Mouse (Mus musculus): Measurements from ENCODE around the gene Kcnj9. TPM values are rescaled to one million over a fixed set of nuclear protein-coding genes. Genes with fewer than 3 reads are reported as not detected.
A peak's percentile ranks its signal among the peaks of the same experiment; 100 is the strongest.

Kcnj9 gene
- polyA plus RNA-seq, 1 experiment from 2014 or later, result not detected

- Histone ChIP-seq H3K27me3 (peaks cover 2% of the 10 kb centered on the region), H3K4me2 (no peak overlapping the region), H3K27ac (no peak overlapping the region), H3K4me1 (replicated peaks) (no peaks in the 10 kb centered on the region), H3K9ac (no peak overlapping the region), H3K36me3 (peaks cover 25% of the 10 kb centered on the region), H3K9me3 (replicated peaks) (no peaks in the 10 kb centered on the region), H3K4me3 (replicated peaks) (no peak overlapping the region)
- WGBS (ENCODE audit: insufficient replicate concordance), result 56% methylated on average over 5 of the region's 5 CpGs
- ATAC-seq (ENCODE audit: low read depth) (no peak), DNase-seq (no peak)
Observed at GRCm38 (mm10) chr1:172319921-172320411, 9.2 kb downstream of the Kcnj9 start.

GRCm38 (mm10) chr1:172319346-172319745 lies 9.8 kb downstream of the Kcnj9 start:
- Histone ChIP-seq H3K27me3 (no peaks in the 10 kb centered on the region; the same call in 1 of the 2 replicates), H3K9me3 (replicated peaks) (no peaks in the 10 kb centered on the region), H3K4me3 (replicated peaks) (no peak overlapping the region), H3K36me3 (peaks cover 25% of the 10 kb centered on the region), H3K4me2 (no peak overlapping the region), H3K27ac (no peak overlapping the region), H3K9ac (no peak overlapping the region), H3K4me1 (replicated peaks) (no peaks in the 10 kb centered on the region; the same call in 1 of the 2 replicates)
- 83% methylated on average over 7 of the region's 7 CpGs for WGBS (ENCODE audit: insufficient replicate concordance)
- DNase-seq (no peak), ATAC-seq (ENCODE audit: low read depth) (no peak)

GRCm38 (mm10) chr1:172318424-172319035 lies 10.6 kb downstream of the Kcnj9 start:
- H3K4me2 ChIP-seq, result no peak overlapping the region
- H3K4me3 ChIP-seq (replicated peaks), result no peak overlapping the region
- H3K27ac ChIP-seq, result no peak overlapping the region
- ATAC-seq (ENCODE audit: low read depth), result no peak
- no peak for DNase-seq
- WGBS (ENCODE audit: insufficient replicate concordance), result 80% methylated on average over 19 of the region's 19 CpGs
- H3K9me3 ChIP-seq (replicated peaks), result no peaks in the 10 kb centered on the region
- peaks cover 25% of the 10 kb centered on the region for H3K36me3 ChIP-seq
- no peaks in the 10 kb centered on the region; the same call in 1 of the 2 replicates for H3K27me3 ChIP-seq
- no peak overlapping the region for H3K9ac ChIP-seq
- peaks cover under 1% of the 10 kb centered on the region for H3K4me1 ChIP-seq (replicated peaks)

- DNase-seq, result no peak
- 80% methylated on average over 15 of the region's 15 CpGs for WGBS (ENCODE audit: insufficient replicate concordance)
- no peak overlapping the region for H3K27ac ChIP-seq
- H3K9me3 ChIP-seq (replicated peaks), result no peaks in the 10 kb centered on the region
- H3K36me3 ChIP-seq, result peaks cover 25% of the 10 kb centered on the region
- no peak overlapping the region for H3K4me3 ChIP-seq (replicated peaks)
- peaks cover 7% of the 10 kb centered on the region for H3K4me1 ChIP-seq (replicated peaks)
- no peaks in the 10 kb centered on the region; the same call in 1 of the 2 replicates for H3K27me3 ChIP-seq
- H3K4me2 ChIP-seq, result no peak overlapping the region
- H3K9ac ChIP-seq, result no peak overlapping the region
- no peak for ATAC-seq (ENCODE audit: low read depth)
Observed at GRCm38 (mm10) chr1:172317946-172318345, 11.2 kb downstream of the Kcnj9 start.

- Histone ChIP-seq H3K4me1 (replicated peaks) (peaks cover 12% of the 10 kb centered on the region), H3K36me3 (peaks cover 25% of the 10 kb centered on the region), H3K27me3 (no peaks in the 10 kb centered on the region), H3K9ac (no peak overlapping the region), H3K4me2 (no peak overlapping the region), H3K27ac (no peak overlapping the region), H3K9me3 (replicated peaks) (no peaks in the 10 kb centered on the region), H3K4me3 (replicated peaks) (no peak overlapping the region)
- ATAC-seq (ENCODE audit: low read depth) (no peak), DNase-seq (no peak)
- 75% methylated on average over 18 of the region's 18 CpGs for WGBS (ENCODE audit: insufficient replicate concordance)
Observed at GRCm38 (mm10) chr1:172317431-172317830, 11.7 kb downstream of the Kcnj9 start.

- Histone ChIP-seq H3K9ac (no peak overlapping the region), H3K4me1 (replicated peaks) (peaks cover 31% of the 10 kb centered on the region), H3K4me2 (no peak overlapping the region), H3K27me3 (no peaks in the 10 kb centered on the region), H3K36me3 (peaks cover 23% of the 10 kb centered on the region), H3K4me3 (replicated peaks) (no peak overlapping the region), H3K9me3 (replicated peaks) (no peaks in the 10 kb centered on the region), H3K27ac (no peak overlapping the region)
- no peak for DNase-seq
- WGBS (ENCODE audit: insufficient replicate concordance), result 76% methylated on average over 3 of the region's 3 CpGs
- no peak for ATAC-seq (ENCODE audit: low read depth)
Observed at GRCm38 (mm10) chr1:172314911-172315310, 14.2 kb downstream of the Kcnj9 start.

GRCm38 (mm10) chr1:172313613-172314411 lies 15.3 kb downstream of the Kcnj9 start:
- Histone ChIP-seq H3K4me2 (peak overlapping the region; percentile 96), H3K27ac (no peak overlapping the region), H3K27me3 (no peaks in the 10 kb centered on the region), H3K4me3 (replicated peaks) (peak overlapping the region; percentile 75; the same call in 1 of the 2 replicates), H3K9me3 (replicated peaks) (no peaks in the 10 kb centered on the region), H3K36me3 (peaks cover 17% of the 10 kb centered on the region), H3K4me1 (replicated peaks) (peaks cover 38% of the 10 kb centered on the region), H3K9ac (no peak overlapping the region)
- no peak for ATAC-seq (ENCODE audit: low read depth)
- DNase-seq, result no peak
- WGBS (ENCODE audit: insufficient replicate concordance), result 76% methylated on average over 10 of the region's 10 CpGs

- H3K4me3 ChIP-seq (replicated peaks), result peak overlapping the region; percentile 75
Observed at GRCm38 (mm10) chr1:172312768-172313561, 16.2 kb downstream of the Kcnj9 start.

GRCm38 (mm10) chr1:172311921-172312767 lies 17.0 kb downstream of the Kcnj9 start:
- H3K4me2 ChIP-seq, result peak overlapping the region; percentile 96
- peak overlapping the region; percentile 75 for H3K4me3 ChIP-seq (replicated peaks)
- H3K9ac ChIP-seq, result peak overlapping the region; percentile 80
- ATAC-seq (ENCODE audit: low read depth), result peak; percentile 90
- peaks cover under 1% of the 10 kb centered on the region; the same call in 1 of the 2 replicates for H3K36me3 ChIP-seq
- DNase-seq, result peak; percentile 86
- H3K9me3 ChIP-seq (replicated peaks), result no peaks in the 10 kb centered on the region
- WGBS (ENCODE audit: insufficient replicate concordance), result under 1% methylated on average over 54 of the region's 55 CpGs
- H3K4me1 ChIP-seq (replicated peaks), result peaks cover 43% of the 10 kb centered on the region
- H3K27me3 ChIP-seq, result no peaks in the 10 kb centered on the region
- peak overlapping the region; percentile 83 for H3K27ac ChIP-seq

More at GRCm38 (mm10) chr1:172312768-172313561, 16.2 kb downstream of the Kcnj9 start:
- no peak for DNase-seq
- Histone ChIP-seq H3K9me3 (replicated peaks) (no peaks in the 10 kb centered on the region), H3K4me1 (replicated peaks) (peaks cover 43% of the 10 kb centered on the region), H3K27ac (0 out of 2 replicates have a peak overlapping the region, but pooled peaks have one; percentile 6), H3K9ac (peak overlapping the region; percentile 80), H3K27me3 (no peaks in the 10 kb centered on the region), H3K4me2 (peak overlapping the region; percentile 96), H3K36me3 (peaks cover 9% of the 10 kb centered on the region)
- WGBS (ENCODE audit: insufficient replicate concordance), result 11% methylated on average over 16 of the region's 16 CpGs
- peak; percentile 49 for ATAC-seq (ENCODE audit: low read depth)

GRCm38 (mm10) chr1:172311248-172311906 lies 17.7 kb downstream of the Kcnj9 start:
- Histone ChIP-seq H3K9ac (peak overlapping the region; percentile 76), H3K27ac (peak overlapping the region; percentile 83), H3K4me1 (replicated peaks) (peaks cover 43% of the 10 kb centered on the region)

More at GRCm38 (mm10) chr1:172311248-172311906, 17.7 kb downstream of the Kcnj9 start:
- ATAC-seq (ENCODE audit: low read depth) (peak; percentile 16), DNase-seq (peak; percentile 35)
- Histone ChIP-seq H3K36me3 (no peaks in the 10 kb centered on the region), H3K4me2 (peak overlapping the region; percentile 96), H3K27me3 (no peaks in the 10 kb centered on the region), H3K9me3 (replicated peaks) (no peaks in the 10 kb centered on the region), H3K4me3 (replicated peaks) (peak overlapping the region; percentile 75)
- 1% methylated on average over 23 of the region's 23 CpGs for whole genome bisulfite sequencing (ENCODE audit: insufficient replicate concordance)

All from liver, embryonic 13.5 days (tissue).